Mouse (Mus musculus) midbrain, embryonic 14.5 days (tissue): ENCODE data around the gene Syt9. TPM values are rescaled to one million over a fixed set of nuclear protein-coding genes. Genes with fewer than 3 reads are reported as not detected.

Experiments
- ATAC-seq: fragments of 200-750 bp; cut with Nextera tagmentation; 2 replicates; pipeline ENCODE4 v1.8.0; 2017; ENCODE audit warnings: moderate number of reproducible peaks, moderate library complexity; ENCODE audit not compliant: low FRiP score, low TSS enrichment
- DNase-seq: peaks from one replicate; pipeline ENCODE4 v3.0.0-alpha.2; 2015
- H3K27ac ChIP-seq: fragments of 300-500 bp; sonication (generic); replicated peaks from 2 replicates; pipeline ENCODE4 v1.5.1; 2014; ENCODE audit warnings: mild to moderate bottlenecking, low read depth, low read length, moderate library complexity
- H3K27me3 ChIP-seq: fragments of 300-500 bp; sonication (generic); 2 replicates; pipeline ENCODE4 v1.6.1; 2014; ENCODE audit warnings: low read length, control low read depth, mixed read lengths; ENCODE audit not compliant: control insufficient read depth, insufficient read depth
- H3K36me3 ChIP-seq: fragments of 300-500 bp; sonication (generic); 2 replicates; pipeline ENCODE4 v1.6.1; 2014; ENCODE audit warnings: low read length, control low read depth; ENCODE audit not compliant: control insufficient read depth, insufficient read depth
- H3K4me1 ChIP-seq: fragments of 300-500 bp; sonication (generic); 2 replicates; pipeline ENCODE4 v1.6.1; 2014; ENCODE audit warnings: mild to moderate bottlenecking, antibody characterized with exemption, low read length, control low read depth; ENCODE audit not compliant: control insufficient read depth, insufficient read depth
- H3K4me2 ChIP-seq: fragments of 300-500 bp; sonication (generic); 2 replicates; pipeline ENCODE4 v1.6.1; 2014; ENCODE audit warnings: mild to moderate bottlenecking, low read length, moderate library complexity
- H3K4me3 ChIP-seq: fragments of 300-500 bp; sonication (generic); replicated peaks from 2 replicates; pipeline ENCODE4 v1.5.1; 2014; ENCODE audit warnings: low read depth, low read length
- H3K9ac ChIP-seq: fragments of 300-500 bp; sonication (generic); replicated peaks from 2 replicates; pipeline ENCODE4 v1.6.1; 2014; ENCODE audit warnings: mild to moderate bottlenecking, low read length, moderate library complexity
- H3K9me3 ChIP-seq: fragments of 300-500 bp; sonication (generic); 2 replicates; pipeline ENCODE4 v1.6.1; 2016; ENCODE audit warnings: low read length, control low read depth, mixed read lengths; ENCODE audit not compliant: control insufficient read depth
- WGBS: fragments of 180-500 bp; shearing (Covaris S2); extraction: QIAGEN DNeasy Blood & Tissue Kit; methylation state at CpG from one replicate; pipeline ENCODE4 v1.1.7; 2014; 5-methylcytosine and 5-hydroxymethylcytosine counted together
- polyA plus RNA-seq: library from polyadenylated mRNA; unstranded; fragments of >200 nt; fragmentation: Nextera tagmentation; extraction: Ambion mirVana; gene quantifications from 2 replicates; pipeline ENCODE4 v1.2.1, GENCODE M21; 2014

Syt9 gene
- polyA plus RNA-seq, 1 experiment from 2014 or later = 9.7 TPM

DNA sequence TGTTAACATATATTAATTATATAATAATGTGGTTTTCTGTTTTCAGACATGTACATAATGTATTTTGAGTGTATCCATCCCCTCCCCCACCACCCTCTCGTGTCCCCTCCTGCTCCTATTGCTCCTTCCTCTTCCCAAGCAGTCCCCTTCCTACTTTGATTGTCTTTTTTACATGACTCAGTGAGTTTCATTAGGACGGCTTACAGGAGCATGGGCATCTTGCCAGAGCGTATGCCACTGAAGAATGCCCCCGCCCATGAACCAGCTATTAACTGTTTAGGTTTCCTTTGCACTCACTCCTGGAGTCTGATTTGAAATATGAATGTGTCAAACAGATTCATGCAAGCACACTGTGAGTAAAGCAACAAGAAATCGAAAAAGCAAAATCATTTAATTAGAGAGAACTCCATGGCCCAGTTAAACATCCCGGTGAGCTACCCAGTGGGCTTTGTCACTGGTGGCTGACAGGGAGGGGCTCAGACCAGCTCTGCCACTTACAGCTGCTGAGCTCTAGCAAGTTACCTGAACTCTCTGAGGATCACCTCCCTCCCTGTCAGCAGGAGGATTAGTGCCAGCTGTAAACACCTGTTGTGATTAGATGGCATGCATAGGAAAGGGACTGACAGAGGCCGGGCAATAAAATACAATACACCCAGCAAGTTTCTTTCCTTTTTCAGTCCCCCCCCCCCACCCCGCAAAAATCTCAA is 146.3 kb downstream of the Syt9 start:
- Histone ChIP-seq H3K4me3 (no peak overlapping the region), H3K27me3 (no peaks in the 10 kb centered on the region), H3K9me3 (no peaks in the 10 kb centered on the region), H3K9ac (no peak overlapping the region), H3K27ac (no peak overlapping the region), H3K36me3 (no peaks in the 10 kb centered on the region), H3K4me2 (no peak overlapping the region), H3K4me1 (no peaks in the 10 kb centered on the region)
- WGBS = 49% methylated on average over 8 of the region's 8 CpGs
- ATAC-seq (no peak), DNase-seq (peak; percentile 68)

DNA sequence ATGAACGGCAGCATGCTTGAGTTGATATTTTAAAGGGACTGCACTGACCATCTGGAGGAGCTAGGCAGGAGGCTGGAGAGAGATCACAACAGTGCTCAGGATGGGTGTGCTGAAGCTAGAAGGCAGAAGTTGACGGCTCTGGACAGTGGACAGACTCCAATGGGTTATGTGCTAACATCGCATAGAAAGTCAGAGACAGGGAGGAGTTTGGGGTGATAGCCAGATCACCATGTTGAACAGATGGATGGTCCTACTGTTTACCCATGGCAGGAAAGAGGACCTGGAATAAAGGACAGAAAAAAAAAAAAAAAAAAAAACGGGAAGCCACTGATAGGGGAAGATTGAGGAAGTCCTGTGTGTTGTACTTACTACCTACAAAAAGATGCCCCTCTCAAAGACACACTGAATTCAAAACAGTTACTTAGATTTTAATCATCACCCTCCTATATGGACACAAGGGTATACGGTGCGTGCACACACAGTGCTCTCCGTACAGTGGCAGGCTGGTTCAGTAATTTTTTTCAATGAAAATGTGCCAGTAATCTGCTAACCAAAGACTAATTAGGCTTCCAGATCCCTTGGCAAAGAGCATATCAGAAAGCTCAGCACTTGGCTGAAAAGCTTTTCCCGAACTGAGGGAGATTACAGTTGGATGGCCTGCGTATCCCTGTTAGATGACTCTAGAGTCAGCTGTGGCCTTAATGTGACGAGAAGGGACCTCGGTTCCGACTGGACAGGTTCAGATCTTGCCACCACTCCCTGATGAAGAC is 148.9 kb downstream of the Syt9 start:
- H3K4me1 ChIP-seq = no peaks in the 10 kb centered on the region
- no peak overlapping the region for H3K4me2 ChIP-seq
- no peak overlapping the region for H3K4me3 ChIP-seq
- DNase-seq (no peak), ATAC-seq (no peak)
- 89% methylated on average over 12 of the region's 12 CpGs for WGBS
- H3K27me3 ChIP-seq = no peaks in the 10 kb centered on the region
- H3K36me3 ChIP-seq = no peaks in the 10 kb centered on the region
- no peak overlapping the region for H3K9ac ChIP-seq
- H3K27ac ChIP-seq = no peak overlapping the region
- no peaks in the 10 kb centered on the region for H3K9me3 ChIP-seq

DNA sequence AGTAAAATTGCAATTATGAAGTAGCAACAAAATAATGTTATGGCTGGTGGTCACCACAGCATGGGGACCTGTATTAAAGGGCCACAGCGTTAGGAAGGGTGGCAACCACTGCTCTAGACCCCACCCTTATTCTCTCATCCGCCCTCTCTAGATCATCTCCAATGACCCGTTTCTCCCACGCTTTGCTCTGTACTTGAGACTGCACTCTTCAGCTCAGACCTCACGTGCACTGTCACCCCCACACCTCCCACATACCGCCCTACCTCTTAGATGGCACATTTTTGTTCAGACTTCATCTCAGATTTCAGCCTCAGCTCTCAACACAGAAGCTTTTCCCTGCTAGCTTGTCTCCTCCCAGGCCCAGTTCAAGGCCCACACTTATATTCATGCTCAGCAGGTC is 150.9 kb downstream of the Syt9 start:
- H3K36me3 ChIP-seq = no peaks in the 10 kb centered on the region
- 95% methylated on average over 6 of the region's 6 CpGs for WGBS

DNA sequence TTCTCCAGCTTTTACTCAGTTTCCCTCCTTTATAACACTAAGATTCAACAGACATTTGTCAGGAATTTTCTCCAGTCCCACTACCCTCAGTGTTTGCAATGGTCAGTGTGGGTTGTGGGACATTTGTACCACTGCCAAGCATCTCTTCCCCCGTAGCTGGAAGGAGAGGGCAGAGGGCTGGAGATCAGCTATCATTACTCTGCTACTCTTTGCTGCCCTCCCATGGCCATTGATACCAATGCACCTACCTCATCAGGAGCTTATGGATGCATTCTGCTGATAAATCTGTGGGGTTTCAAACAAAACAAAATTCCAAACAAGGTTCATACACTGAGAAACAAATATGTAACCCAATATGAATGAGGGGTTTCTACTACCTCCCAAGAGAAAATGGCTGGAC is 155.8 kb downstream of the Syt9 start:
- no peak for ATAC-seq
- Histone ChIP-seq H3K36me3 (no peaks in the 10 kb centered on the region), H3K4me2 (no peak overlapping the region), H3K27me3 (no peaks in the 10 kb centered on the region), H3K4me1 (no peaks in the 10 kb centered on the region), H3K27ac (no peak overlapping the region), H3K9me3 (0 out of 2 replicates have a peak, but pooled peaks cover 3% of the 10 kb centered on the region), H3K9ac (no peak overlapping the region), H3K4me3 (no peak overlapping the region)
- WGBS = 18% methylated on average over 1 of the region's 1 CpGs
- DNase-seq = peak; percentile 80

More for the DNA sequence above, 150.9 kb downstream of the Syt9 start:
- H3K4me1 ChIP-seq = no peaks in the 10 kb centered on the region
- no peak for DNase-seq
- H3K27me3 ChIP-seq = no peaks in the 10 kb centered on the region
- ATAC-seq = no peak
- H3K4me2 ChIP-seq = no peak overlapping the region
- no peak overlapping the region for H3K27ac ChIP-seq
- H3K4me3 ChIP-seq = no peak overlapping the region
- H3K9me3 ChIP-seq = no peaks in the 10 kb centered on the region
- no peak overlapping the region for H3K9ac ChIP-seq

DNA sequence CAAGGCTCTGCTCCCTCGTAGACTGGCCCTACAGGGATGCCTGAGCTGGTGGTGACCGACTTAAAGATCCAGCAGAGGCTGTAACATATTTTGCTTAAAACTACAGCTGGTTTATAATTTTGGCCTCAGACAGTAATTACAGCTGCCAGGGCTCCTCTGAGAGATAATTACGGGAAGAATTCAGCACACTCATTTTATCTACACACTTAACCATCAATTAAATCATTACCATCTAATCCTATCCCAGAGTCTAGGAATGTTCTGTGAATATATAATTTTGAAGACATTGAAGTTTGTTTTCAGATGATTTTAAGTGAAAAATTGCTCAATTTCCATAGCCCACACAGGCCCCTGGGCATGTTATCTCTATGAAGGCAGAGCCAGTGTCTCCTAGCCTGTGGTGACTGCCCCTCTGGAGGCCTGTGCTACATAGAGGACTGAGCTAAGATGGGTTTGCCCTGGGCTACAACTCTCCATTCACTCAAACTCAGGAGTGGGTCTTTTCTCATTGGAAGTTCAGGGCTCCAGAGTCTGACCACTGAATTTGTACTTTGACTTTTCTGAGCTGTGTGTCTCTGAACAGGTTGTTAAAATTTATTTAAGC is 157.7 kb downstream of the Syt9 start:
- Histone ChIP-seq H3K27me3 (no peaks in the 10 kb centered on the region), H3K4me2 (no peak overlapping the region), H3K9me3 (0 out of 2 replicates have a peak, but pooled peaks cover 3% of the 10 kb centered on the region), H3K36me3 (no peaks in the 10 kb centered on the region), H3K4me3 (no peak overlapping the region), H3K9ac (no peak overlapping the region), H3K27ac (no peak overlapping the region), H3K4me1 (no peaks in the 10 kb centered on the region)
- DNase-seq = peak; percentile 11
- no peak for ATAC-seq
- 69% methylated on average over 3 of the region's 3 CpGs for WGBS

DNA sequence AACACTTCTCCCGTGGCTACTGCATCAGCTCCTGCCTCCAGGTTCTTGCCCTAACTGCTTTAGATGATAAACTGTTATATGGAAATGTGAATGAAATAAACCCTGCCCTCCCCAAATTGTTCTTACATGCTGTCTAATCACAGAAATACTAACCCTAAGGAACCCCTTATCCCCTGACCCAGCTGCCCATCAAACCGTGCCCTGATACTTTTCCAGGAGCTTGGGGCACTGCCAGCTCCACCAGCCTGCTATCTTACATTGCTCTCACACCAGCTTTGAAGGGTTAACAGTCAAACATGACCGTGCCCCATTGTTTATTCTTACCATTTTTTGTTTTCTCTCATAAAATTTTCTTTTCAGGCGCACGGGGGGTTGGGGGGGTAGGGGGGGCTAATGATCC is 158.8 kb downstream of the Syt9 start:
- no peak for ATAC-seq
- 87% methylated on average over 5 of the region's 5 CpGs for WGBS

DNA sequence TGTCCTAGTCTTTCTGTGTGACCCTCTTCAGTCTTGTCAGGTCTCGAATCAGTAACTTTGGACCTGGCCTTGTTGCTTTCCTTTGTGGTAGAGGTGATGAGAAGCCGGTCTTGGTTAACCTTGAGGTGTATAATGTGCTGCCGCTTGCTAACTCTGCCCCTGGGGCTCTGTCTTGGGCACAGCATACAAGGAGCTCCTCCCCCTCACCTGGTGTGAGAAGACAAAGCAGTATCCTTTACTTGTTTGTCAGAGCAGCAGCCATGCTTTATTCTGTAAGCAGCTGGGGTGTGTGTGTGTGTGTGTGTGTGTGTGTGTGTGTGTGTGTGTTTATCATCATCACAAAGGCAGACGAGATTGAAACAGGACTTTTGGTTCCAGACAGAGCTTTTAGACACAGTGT is 164.8 kb downstream of the Syt9 start:
- 0 out of 2 replicates have a peak, but pooled peaks cover 3% of the 10 kb centered on the region for H3K9me3 ChIP-seq
- 86% methylated on average over 4 of the region's 4 CpGs for whole genome bisulfite sequencing
- ATAC-seq (no peak), DNase-seq (no peak)
- H3K4me3 ChIP-seq = no peak overlapping the region
- H3K4me1 ChIP-seq = no peaks in the 10 kb centered on the region
- H3K27me3 ChIP-seq = no peaks in the 10 kb centered on the region
- H3K9ac ChIP-seq = no peak overlapping the region
- no peaks in the 10 kb centered on the region for H3K36me3 ChIP-seq
- no peak overlapping the region for H3K27ac ChIP-seq
- H3K4me2 ChIP-seq = no peak overlapping the region

More for the DNA sequence above, 158.8 kb downstream of the Syt9 start:
- Histone ChIP-seq H3K9me3 (0 out of 2 replicates have a peak, but pooled peaks cover 3% of the 10 kb centered on the region), H3K27ac (no peak overlapping the region), H3K4me2 (no peak overlapping the region), H3K27me3 (no peaks in the 10 kb centered on the region), H3K9ac (no peak overlapping the region), H3K4me1 (no peaks in the 10 kb centered on the region), H3K4me3 (no peak overlapping the region), H3K36me3 (no peaks in the 10 kb centered on the region)
- DNase-seq = no peak

DNA sequence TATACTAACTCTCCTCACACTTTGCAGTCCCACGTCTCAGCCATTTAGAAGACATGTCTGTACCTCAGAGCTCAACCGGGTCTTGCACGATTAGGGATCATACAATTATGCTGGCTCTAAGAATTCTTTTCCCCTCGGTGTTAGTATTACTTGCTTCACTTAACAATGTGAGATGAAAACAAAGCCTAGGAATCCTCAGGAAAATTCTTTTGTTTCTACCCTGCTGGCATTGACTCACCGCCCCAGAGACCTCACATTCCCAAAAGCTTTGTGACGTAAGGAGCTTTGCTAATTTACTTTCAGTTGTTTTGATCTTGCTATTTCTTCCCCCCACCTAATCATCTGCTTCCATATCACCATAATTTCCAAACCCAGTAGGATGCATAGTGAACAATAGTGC is 166.0 kb downstream of the Syt9 start:
- no peak for ATAC-seq

More for the DNA sequence above, 166.0 kb downstream of the Syt9 start:
- Histone ChIP-seq H3K9me3 (no peaks in the 10 kb centered on the region), H3K27ac (no peak overlapping the region), H3K4me1 (no peaks in the 10 kb centered on the region), H3K4me2 (no peak overlapping the region), H3K36me3 (no peaks in the 10 kb centered on the region), H3K4me3 (no peak overlapping the region), H3K27me3 (no peaks in the 10 kb centered on the region), H3K9ac (no peak overlapping the region)
- DNase-seq = no peak
- WGBS = 44% methylated on average over 6 of the region's 6 CpGs
